Mouse (Mus musculus): ENCODE data around the gene Celsr2. TPM values are rescaled to one million over a fixed set of nuclear protein-coding genes. Genes with fewer than 3 reads are reported as not detected.
A peak's percentile ranks its signal among the peaks of the same experiment; 100 is the strongest.

Celsr2 gene
- total and polyA plus RNA-seq, 2 experiments from 2014 or later: 24.4 to 83.4 TPM

DNA sequence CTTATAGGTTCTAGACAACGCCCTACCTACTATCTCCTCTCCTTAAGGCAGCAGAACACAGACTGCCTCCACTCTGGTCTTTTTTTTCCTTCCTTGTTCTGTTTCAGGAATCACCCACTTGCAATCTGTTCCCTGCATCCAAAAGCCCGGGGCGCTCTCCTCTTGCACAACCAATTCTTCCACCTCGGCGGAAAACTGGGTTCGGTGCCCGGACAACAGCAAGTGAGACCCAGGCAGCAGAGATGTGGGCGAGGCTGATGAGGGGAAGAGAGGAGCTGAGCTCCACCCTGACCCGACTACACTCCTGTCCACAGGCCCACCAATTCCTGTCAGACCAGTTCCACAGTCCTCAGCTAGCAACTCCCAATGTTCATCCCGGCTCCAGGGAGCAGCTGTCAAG is 29.2 kb downstream of the Celsr2 start:
- no peaks in the 10 kb centered on the region for H3K4me1 ChIP-seq (ENCODE audit: insufficient read depth, low read length)
- ATAC-seq (ENCODE audit: low FRiP score) (no peak), DNase-seq (ENCODE audit: low spot score) (no peak)
- 96% methylated on average over 10 of the region's 10 CpGs for WGBS
- H3K4me3 ChIP-seq (ENCODE audit: low read depth, low read length): no peak overlapping the region
- H3K27me3 ChIP-seq (ENCODE audit: insufficient read depth, low read length): no peaks in the 10 kb centered on the region
- H3K9ac ChIP-seq (replicated peaks; ENCODE audit: low read length, poor library complexity, severe bottlenecking): no peak overlapping the region
- no peaks in the 10 kb centered on the region for H3K9me3 ChIP-seq (ENCODE audit: low read length)
- TF ChIP-seq CTCF (IDR thresholded peaks at IDR 0.05): no peak
- no peak overlapping the region for H3K4me2 ChIP-seq (ENCODE audit: low read depth, low read length, poor library complexity, severe bottlenecking)
- H3K27ac ChIP-seq (ENCODE audit: low read depth, low read length): no peak overlapping the region
- H3K36me3 ChIP-seq (ENCODE audit: insufficient read depth, low read length): no peaks in the 10 kb centered on the region

DNA sequence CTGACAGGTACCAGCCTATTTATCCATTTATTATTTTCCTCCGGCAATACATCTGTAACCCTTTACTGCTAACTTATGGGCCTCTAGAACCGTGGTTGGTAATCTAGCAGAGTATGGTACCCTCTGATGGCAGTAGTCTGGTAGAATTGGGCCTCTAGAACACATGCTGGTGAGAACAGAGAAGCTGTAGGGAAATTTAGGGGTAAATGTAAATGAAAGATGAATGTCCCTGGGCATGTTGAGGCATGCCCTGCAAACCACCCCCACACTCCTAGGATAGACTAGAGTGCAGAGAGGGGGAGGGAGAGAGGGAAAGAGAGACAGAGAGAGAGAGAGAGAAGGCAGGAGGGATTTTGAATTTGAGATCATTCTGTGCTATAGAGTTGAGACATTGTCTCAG is 30.9 kb downstream of the Celsr2 start:
- Histone ChIP-seq H3K27ac (ENCODE audit: low read depth, low read length) (no peak overlapping the region), H3K4me2 (ENCODE audit: low read depth, low read length, poor library complexity, severe bottlenecking) (peak overlapping the region; percentile 75), H3K9ac (replicated peaks; ENCODE audit: low read length, poor library complexity, severe bottlenecking) (no peak overlapping the region), H3K4me1 (ENCODE audit: insufficient read depth, low read length) (no peaks in the 10 kb centered on the region), H3K4me3 (ENCODE audit: low read depth, low read length) (no peak overlapping the region), H3K36me3 (ENCODE audit: insufficient read depth, low read length) (no peaks in the 10 kb centered on the region), H3K9me3 (ENCODE audit: low read length) (no peaks in the 10 kb centered on the region), H3K27me3 (ENCODE audit: insufficient read depth, low read length) (no peaks in the 10 kb centered on the region)
- 40% methylated on average over 2 of the region's 2 CpGs for WGBS
- DNase-seq (ENCODE audit: low spot score): no peak
- ATAC-seq (ENCODE audit: low FRiP score): no peak
- no peak for TF ChIP-seq CTCF (IDR thresholded peaks at IDR 0.05)

DNA sequence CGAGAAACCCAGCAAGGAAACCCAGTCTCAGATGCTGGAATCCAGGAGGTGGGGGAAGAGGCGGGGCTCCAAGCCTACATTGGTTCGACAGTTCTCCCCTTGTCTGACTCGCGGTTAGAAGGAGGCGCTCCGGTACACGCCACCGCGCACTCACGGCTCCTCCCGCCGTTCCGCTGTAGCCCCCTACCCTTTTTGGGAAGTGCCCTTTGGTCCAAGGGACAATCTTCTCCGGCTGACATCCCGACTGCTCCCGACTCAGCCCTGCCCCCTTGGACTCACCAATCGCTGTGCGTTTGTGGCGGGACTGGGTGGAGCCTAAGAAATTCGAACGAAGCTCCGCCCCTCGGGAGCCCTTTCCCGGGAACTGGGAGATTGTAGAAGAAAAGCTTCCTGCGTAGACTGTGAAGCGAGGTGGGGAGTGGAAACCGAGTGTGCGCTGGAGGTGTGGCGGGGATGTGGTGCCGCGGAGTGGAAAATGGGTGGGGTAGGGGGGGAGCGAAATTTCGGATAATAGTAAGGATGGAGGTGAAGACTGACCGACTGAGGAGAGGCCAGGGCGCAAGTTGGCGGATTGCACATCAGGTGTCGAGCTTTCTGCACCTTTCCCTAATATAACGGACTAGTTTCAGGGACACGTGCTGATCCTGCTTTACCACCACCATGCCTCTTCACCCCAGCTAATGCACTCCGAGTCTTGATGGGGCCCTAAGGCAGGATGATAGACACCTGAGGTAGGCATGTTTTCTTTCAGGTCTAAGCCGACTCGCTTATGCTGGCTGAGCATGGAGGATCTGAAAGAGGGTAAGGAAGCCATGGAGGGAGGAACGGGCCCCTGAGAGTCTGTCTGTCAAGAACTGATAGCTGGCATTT is 31.6 kb downstream of the Celsr2 start, which contains the start of gene Psrc1:
Gene Psrc1 (plus strand): TSS at position 355 of the 870 bp plus-strand sequence.
- H3K4me2 ChIP-seq (ENCODE audit: low read depth, low read length, poor library complexity, severe bottlenecking): peak within 1 kb of the TSS; percentile 75
- peak within 1 kb of the TSS; percentile 57 for H3K9ac ChIP-seq (replicated peaks; ENCODE audit: low read length, poor library complexity, severe bottlenecking)
- H3K4me3 ChIP-seq (ENCODE audit: low read depth, low read length): peak within 1 kb of the TSS; percentile 62
- peak; percentile 88 for ATAC-seq (ENCODE audit: low FRiP score)
- no peak for TF ChIP-seq CTCF (IDR thresholded peaks at IDR 0.05)
- H3K27ac ChIP-seq (ENCODE audit: low read depth, low read length): no peak within 1 kb of the TSS
- H3K36me3 ChIP-seq (ENCODE audit: insufficient read depth, low read length): no peaks in the 10 kb centered on the region
- H3K4me1 ChIP-seq (ENCODE audit: insufficient read depth, low read length): no peaks in the 10 kb centered on the region
- WGBS: under 1% methylated on average over 44 of the region's 44 CpGs
- no peaks in the 10 kb centered on the region for H3K27me3 ChIP-seq (ENCODE audit: insufficient read depth, low read length)
- no peaks in the 10 kb centered on the region for H3K9me3 ChIP-seq (ENCODE audit: low read length)
- peak; percentile 91 for DNase-seq (ENCODE audit: low spot score)

DNA sequence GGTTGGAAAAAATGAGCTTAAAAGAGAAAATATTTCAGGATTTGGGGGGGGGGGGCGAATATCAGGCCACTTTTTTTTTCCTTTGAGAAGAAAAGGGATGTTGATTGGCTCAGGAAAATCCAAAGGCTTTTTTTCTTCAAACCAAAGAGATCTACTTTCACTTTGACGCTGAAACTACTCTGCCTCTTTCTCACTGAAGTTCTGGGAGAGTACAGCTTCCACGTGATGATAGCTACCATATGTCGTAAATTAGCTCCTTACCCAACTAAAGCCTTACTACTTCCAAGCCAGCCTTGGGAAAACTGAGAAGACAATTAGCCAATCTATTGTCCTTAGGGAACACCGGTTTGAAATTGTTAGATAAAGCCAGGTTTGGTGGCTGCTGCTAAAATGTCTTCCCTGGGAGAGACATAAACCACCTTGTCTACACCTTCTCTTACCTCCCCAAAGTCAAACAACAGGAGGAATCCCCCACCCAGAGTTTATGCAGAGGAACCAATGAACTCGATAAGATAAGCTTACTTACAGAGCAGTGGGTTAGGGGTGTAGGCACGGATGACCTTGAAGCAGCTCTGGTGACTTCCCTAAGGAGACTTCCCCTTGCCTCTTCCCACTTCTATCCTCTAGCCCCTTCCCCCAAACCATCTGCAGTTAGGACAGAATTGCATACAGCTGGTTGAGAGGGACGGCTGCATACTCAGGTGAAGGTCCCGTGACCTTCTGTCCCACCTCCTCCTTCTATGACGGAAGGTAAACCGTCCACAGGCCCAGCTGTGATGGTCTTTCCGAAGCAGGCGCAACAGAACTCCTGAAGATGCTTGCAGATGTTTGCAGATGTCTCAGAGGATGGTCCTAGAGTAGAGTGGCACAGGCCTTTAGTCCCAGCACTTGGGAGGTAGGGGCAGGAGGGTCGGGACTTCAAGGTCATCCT is 33.1 kb downstream of the Celsr2 start:
- ATAC-seq (ENCODE audit: low FRiP score): no peak
- DNase-seq (ENCODE audit: low spot score): no peak
- Histone ChIP-seq H3K27ac (ENCODE audit: low read depth, low read length) (no peak overlapping the region), H3K27me3 (ENCODE audit: insufficient read depth, low read length) (no peaks in the 10 kb centered on the region), H3K9me3 (ENCODE audit: low read length) (no peaks in the 10 kb centered on the region), H3K4me2 (ENCODE audit: low read depth, low read length, poor library complexity, severe bottlenecking) (no peak overlapping the region), H3K36me3 (ENCODE audit: insufficient read depth, low read length) (no peaks in the 10 kb centered on the region), H3K9ac (replicated peaks; ENCODE audit: low read length, poor library complexity, severe bottlenecking) (no peak overlapping the region), H3K4me3 (ENCODE audit: low read depth, low read length) (no peak overlapping the region), H3K4me1 (ENCODE audit: insufficient read depth, low read length) (no peaks in the 10 kb centered on the region)
- 79% methylated on average over 14 of the region's 14 CpGs for WGBS
- TF ChIP-seq CTCF (IDR thresholded peaks at IDR 0.05): no peak

DNA sequence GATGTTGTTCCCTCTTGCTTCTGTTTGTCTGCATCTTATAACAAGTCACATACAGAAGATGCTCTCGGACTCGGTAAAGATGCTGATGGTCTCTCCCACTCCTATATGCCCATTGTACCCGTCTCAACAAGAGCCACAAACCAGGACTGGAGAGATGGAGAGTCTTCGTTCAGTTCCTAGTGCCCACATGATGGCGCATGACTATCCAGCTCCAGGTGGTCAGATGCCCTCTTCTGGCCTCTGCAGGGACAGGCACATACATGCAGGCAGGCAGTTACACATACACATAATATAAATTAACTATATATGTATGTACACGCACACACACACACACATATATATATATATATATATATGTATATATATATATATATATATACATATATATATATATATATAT is 34.7 kb downstream of the Celsr2 start:
- Histone ChIP-seq H3K4me1 (ENCODE audit: insufficient read depth, low read length) (no peaks in the 10 kb centered on the region), H3K9ac (replicated peaks; ENCODE audit: low read length, poor library complexity, severe bottlenecking) (no peak overlapping the region), H3K4me2 (ENCODE audit: low read depth, low read length, poor library complexity, severe bottlenecking) (no peak overlapping the region), H3K27me3 (ENCODE audit: insufficient read depth, low read length) (no peaks in the 10 kb centered on the region), H3K36me3 (ENCODE audit: insufficient read depth, low read length) (no peaks in the 10 kb centered on the region), H3K4me3 (ENCODE audit: low read depth, low read length) (no peak overlapping the region), H3K9me3 (ENCODE audit: low read length) (no peaks in the 10 kb centered on the region), H3K27ac (ENCODE audit: low read depth, low read length) (no peak overlapping the region)
- ATAC-seq (ENCODE audit: low FRiP score): no peak
- 77% methylated on average over 6 of the region's 6 CpGs for whole genome bisulfite sequencing
- peak; percentile 63 for TF ChIP-seq CTCF (IDR thresholded peaks at IDR 0.05)
- DNase-seq (ENCODE audit: low spot score): no peak
